Mouse (Mus musculus) C2C12 (cell line): ENCODE results near the gene Kalrn.

ENCODE experiments used
- CEBPB ChIP-seq: IDR thresholded peaks from one replicate; pipeline ENCODE4 v1.6.1; 2011; ENCODE audit warnings: low read depth, mild to moderate bottlenecking, control low read depth, moderate library complexity
- CTCF ChIP-seq: IDR thresholded peaks from one replicate; pipeline ENCODE4 v1.5.1; 2011; ENCODE audit not compliant: control insufficient read depth, insufficient read depth, insufficient read length

DNA sequence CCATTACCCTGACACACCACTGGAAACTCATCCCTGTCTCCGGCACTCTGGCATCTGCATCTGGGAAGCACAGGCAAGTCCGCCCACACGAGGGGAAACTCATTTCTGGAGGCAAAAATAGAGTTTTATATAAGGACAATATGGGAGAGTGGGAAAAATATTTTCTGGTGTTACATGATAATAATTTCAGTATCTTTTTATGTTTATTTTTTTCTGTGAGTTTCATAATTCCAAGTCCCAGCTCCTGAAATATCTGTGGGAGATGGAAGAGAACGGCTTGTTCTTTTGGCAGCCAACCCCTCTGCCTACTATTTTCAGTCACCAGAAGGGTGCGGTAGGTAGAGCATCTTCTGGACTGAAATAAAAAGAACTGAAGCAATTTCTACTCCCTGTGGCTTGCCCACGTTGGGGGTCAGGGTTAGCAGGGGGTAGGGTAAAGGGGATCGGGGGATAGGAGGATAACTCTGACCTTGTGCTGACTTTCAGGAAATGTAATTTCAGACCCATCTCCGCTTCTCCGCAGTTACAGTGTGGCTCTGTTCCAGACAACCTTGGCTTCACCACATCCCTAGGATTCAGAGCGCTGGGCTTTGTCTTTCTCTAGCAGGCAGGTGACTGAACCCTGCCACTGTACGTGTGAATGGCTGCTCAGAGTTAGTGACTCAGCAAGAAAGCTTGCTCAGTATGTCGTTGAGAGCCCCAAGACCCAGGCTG, 336.3 kb downstream of the Kalrn start:
- TF ChIP-seq CTCF (no peak), CEBPB (no peak)
